Mouse (Mus musculus) forebrain, embryonic 10.5 days (tissue): ENCODE results near the gene Olfr766-ps1. TPM values are rescaled to one million over a fixed set of nuclear protein-coding genes. Genes with fewer than 3 reads are reported as not detected.
A peak's percentile ranks its signal among the peaks of the same experiment; 100 is the strongest.
"Not testable (repeated sequence)": the region's sequence is repeated elsewhere in the genome, so short reads cannot be mapped to it uniquely, and the experiment has no call there.

Experiments used
- DNase-seq: peaks from one replicate; pipeline ENCODE4 v3.0.0-alpha.2; 2017; ENCODE audit warnings: low spot score; ENCODE audit errors: extremely low spot score
- H3K27ac ChIP-seq: fragments of 300-500 bp; sonication (generic); 2 replicates; pipeline ENCODE4 v1.5.1; 2016; ENCODE audit warnings: mild to moderate bottlenecking
- H3K27me3 ChIP-seq: fragments of 300-500 bp; sonication (generic); 2 replicates; pipeline ENCODE4 v1.6.1; 2016; ENCODE audit warnings: mild to moderate bottlenecking; ENCODE audit not compliant: poor library complexity, severe bottlenecking
- H3K36me3 ChIP-seq: fragments of 300-500 bp; sonication (generic); replicated peaks from 2 replicates; pipeline ENCODE4 v1.6.1; 2016; ENCODE audit warnings: mild to moderate bottlenecking, moderate library complexity
- H3K4me1 ChIP-seq: fragments of 300-500 bp; sonication (generic); 2 replicates; pipeline ENCODE4 v1.6.1; 2016
- H3K4me3 ChIP-seq: fragments of 300-500 bp; sonication (generic); 2 replicates; pipeline ENCODE4 v1.5.1; 2016; ENCODE audit warnings: mild to moderate bottlenecking, moderate library complexity
- H3K9me3 ChIP-seq: fragments of 300-500 bp; sonication (generic); 2 replicates; pipeline ENCODE4 v1.6.1; 2016; ENCODE audit warnings: mild to moderate bottlenecking, moderate library complexity
- WGBS: fragments of 180-500 bp; shearing (Covaris S2); methylation state at CpG from one replicate; pipeline ENCODE4 v1.1.7; 2016; 5-methylcytosine and 5-hydroxymethylcytosine counted together
- polyA plus RNA-seq: library from polyadenylated mRNA; unstranded; fragments of >200 nt; fragmentation: Nextera tagmentation; extraction: Ambion mirVana; gene quantifications from 2 replicates; pipeline ENCODE4 v1.2.1, GENCODE M21; 2016

Olfr766-ps1 gene
- not detected in 2 replicates for polyA plus RNA-seq

DNA sequence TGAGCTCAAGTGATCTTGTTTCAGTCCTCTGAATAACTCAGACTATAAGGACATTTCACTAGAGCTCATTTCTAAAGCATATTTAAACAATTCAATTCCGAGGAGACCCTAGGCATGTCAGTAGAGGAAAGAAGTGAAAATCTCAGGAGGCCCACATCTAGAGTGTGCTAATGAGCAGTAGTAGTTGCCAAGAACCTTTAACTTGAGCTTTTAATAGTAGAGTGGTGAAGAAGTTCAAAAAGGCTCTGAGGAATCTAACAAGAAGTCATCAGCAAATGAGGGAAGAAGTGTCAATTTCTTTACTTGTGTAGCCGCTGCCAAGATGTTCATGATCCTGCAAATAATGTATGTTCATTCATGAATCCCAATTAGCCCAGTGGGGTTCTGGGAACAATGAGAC is at the start of gene Olfr766-ps1:
Olfr766-ps1 (minus strand) TSS at position 101 of the 400 bp plus-strand sequence.
- Histone ChIP-seq H3K36me3 (no peaks in the 10 kb centered on the region), H3K4me3 (no peak within 1 kb of the TSS), H3K4me1 (no peaks in the 10 kb centered on the region), H3K27ac (no peak within 1 kb of the TSS), H3K9me3 (no peaks in the 10 kb centered on the region), H3K27me3 (no peaks in the 10 kb centered on the region)
- DNase-seq: no peak
- 90% methylated on average over 2 of the region's 2 CpGs for WGBS

DNA sequence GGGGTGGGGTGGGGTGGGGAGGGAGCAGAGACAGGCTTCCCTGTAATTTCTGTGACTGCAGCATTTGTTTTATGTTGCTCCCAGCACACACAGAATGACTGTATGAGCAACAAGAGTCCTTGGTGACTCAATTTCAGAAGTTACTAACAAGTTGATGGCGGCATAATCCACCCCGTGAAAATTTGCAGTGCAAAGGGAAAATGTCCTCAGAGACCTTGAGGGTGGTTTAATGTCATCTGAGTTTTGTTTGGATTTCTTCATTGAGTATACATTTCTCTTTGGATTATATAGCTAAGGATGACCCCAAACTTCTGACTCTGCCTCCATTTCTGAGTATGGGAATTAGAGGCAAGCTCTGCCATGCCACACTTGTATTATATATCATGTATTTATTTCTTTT is 49.0 kb upstream of the Olfr766-ps1 start, which contains the start of gene Olfr769:
Olfr769 (minus strand) TSS at position 101 of the 400 bp plus-strand sequence.
- no peak within 1 kb of the TSS for H3K4me3 ChIP-seq
- no peaks in the 10 kb centered on the region for H3K4me1 ChIP-seq
- H3K36me3 ChIP-seq: no peaks in the 10 kb centered on the region
- 91% methylated on average over 2 of the region's 2 CpGs for WGBS
- DNase-seq: no peak
- H3K27me3 ChIP-seq: no peaks in the 10 kb centered on the region
- H3K27ac ChIP-seq: no peak within 1 kb of the TSS
- no peaks in the 10 kb centered on the region for H3K9me3 ChIP-seq

- WGBS: 93% methylated on average over 3 of the region's 3 CpGs
Measured at GRCm38 (mm10) chr10:129115146-129115545, 46.4 kb upstream of the Olfr766-ps1 start.

GRCm38 (mm10) chr10:129101231-129101630 is 32.5 kb upstream of the Olfr766-ps1 start:
- H3K27me3 ChIP-seq: no peaks in the 10 kb centered on the region
- no peak for DNase-seq
- H3K27ac ChIP-seq: no peak overlapping the region
- WGBS: 30% methylated on average over 3 of the region's 3 CpGs
- no peaks in the 10 kb centered on the region for H3K36me3 ChIP-seq
- no peaks in the 10 kb centered on the region for H3K9me3 ChIP-seq
- H3K4me1 ChIP-seq: no peaks in the 10 kb centered on the region
- H3K4me3 ChIP-seq: no peak overlapping the region

More at GRCm38 (mm10) chr10:129115146-129115545, 46.4 kb upstream of the Olfr766-ps1 start:
- Histone ChIP-seq H3K4me3 (no peak overlapping the region), H3K36me3 (no peaks in the 10 kb centered on the region), H3K9me3 (no peaks in the 10 kb centered on the region), H3K27me3 (no peaks in the 10 kb centered on the region), H3K4me1 (no peaks in the 10 kb centered on the region), H3K27ac (no peak overlapping the region)
- DNase-seq: no peak

DNA sequence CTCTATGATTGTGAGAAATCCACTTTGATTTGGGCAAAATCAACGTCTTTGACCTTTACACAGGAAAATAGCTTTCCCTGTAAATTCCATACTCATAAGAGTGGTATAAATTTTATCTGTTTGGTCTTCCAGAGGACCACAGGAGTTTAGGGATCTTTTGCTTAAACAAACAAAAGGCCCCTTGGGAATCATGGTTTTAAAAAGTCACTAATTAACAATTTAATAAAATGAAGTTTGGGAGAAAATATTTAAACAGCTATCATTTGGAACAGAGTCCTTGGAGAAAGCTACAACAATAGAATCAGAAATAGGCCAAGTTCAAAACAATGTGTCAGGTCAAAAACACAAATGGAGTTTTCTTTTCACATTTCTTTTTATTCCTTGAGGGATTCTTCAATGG is 30.5 kb upstream of the Olfr766-ps1 start, which contains the start of gene Olfr768:
Olfr768 (minus strand) TSS at position 101 of the 400 bp plus-strand sequence.
- Histone ChIP-seq H3K4me1 (no peaks in the 10 kb centered on the region), H3K36me3 (no peaks in the 10 kb centered on the region), H3K27ac (no peak within 1 kb of the TSS), H3K4me3 (no peak within 1 kb of the TSS), H3K9me3 (no peaks in the 10 kb centered on the region), H3K27me3 (no peaks in the 10 kb centered on the region)
- 81% methylated on average over 1 of the region's 1 CpGs for WGBS
- DNase-seq: no peak

- not testable (repeated sequence) for H3K36me3 ChIP-seq, H3K27ac ChIP-seq, H3K4me3 ChIP-seq, H3K27me3 ChIP-seq, DNase-seq, H3K9me3 ChIP-seq, H3K4me1 ChIP-seq
Measured at GRCm38 (mm10) chr10:129082810-129083209, 14.0 kb upstream of the Olfr766-ps1 start, which contains the start of gene Olfr767. TSS of gene Olfr767 (minus strand) at chr10:129082910.

GRCm38 (mm10) chr10:129049898-129050297 is 18.9 kb downstream of the Olfr766-ps1 start, which contains the start of gene Olfr765:
TSS of gene Olfr765 (minus strand) at chr10:129049998.
- not testable (repeated sequence) for H3K4me3 ChIP-seq, H3K36me3 ChIP-seq, H3K27me3 ChIP-seq, DNase-seq, H3K27ac ChIP-seq, H3K4me1 ChIP-seq, H3K9me3 ChIP-seq

DNA sequence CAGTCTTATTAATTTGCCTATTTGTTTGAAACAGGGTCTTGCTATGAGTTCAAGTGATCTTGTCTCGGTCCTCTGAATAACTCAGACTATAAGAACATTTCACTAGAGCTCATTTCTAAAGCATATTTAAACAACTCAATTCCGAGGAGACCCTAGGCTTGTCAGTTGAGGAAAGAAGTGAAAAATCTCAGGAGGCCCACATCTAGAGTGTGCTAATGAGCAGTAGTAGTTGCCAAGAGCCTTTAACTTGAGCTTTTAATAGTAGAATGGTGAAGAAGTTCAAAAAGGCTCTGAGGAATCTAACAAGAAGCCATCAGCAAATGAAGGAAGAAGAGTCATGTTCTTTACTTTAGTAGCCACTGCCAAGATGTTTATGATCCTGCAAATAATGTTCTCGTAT is 29.0 kb downstream of the Olfr766-ps1 start, which contains the start of gene Olfr764-ps1:
Olfr764-ps1 (minus strand) TSS at position 101 of the 400 bp plus-strand sequence.
- Histone ChIP-seq H3K27me3 (no peaks in the 10 kb centered on the region), H3K9me3 (no peaks in the 10 kb centered on the region; the same call in 1 of the 2 replicates), H3K4me1 (no peaks in the 10 kb centered on the region), H3K27ac (no peak within 1 kb of the TSS), H3K4me3 (no peak within 1 kb of the TSS), H3K36me3 (no peaks in the 10 kb centered on the region)
- 83% methylated on average over 3 of the region's 3 CpGs for WGBS
- no peak for DNase-seq

GRCm38 (mm10) chr10:129028343-129028742 is 40.4 kb downstream of the Olfr766-ps1 start:
- H3K4me3 ChIP-seq: no peak overlapping the region
- H3K27ac ChIP-seq: no peak overlapping the region
- no peaks in the 10 kb centered on the region for H3K4me1 ChIP-seq
- no peaks in the 10 kb centered on the region for H3K27me3 ChIP-seq
- 87% methylated on average over 2 of the region's 2 CpGs for WGBS
- DNase-seq: no peak
- H3K36me3 ChIP-seq: no peaks in the 10 kb centered on the region
- H3K9me3 ChIP-seq: no peaks in the 10 kb centered on the region

DNA sequence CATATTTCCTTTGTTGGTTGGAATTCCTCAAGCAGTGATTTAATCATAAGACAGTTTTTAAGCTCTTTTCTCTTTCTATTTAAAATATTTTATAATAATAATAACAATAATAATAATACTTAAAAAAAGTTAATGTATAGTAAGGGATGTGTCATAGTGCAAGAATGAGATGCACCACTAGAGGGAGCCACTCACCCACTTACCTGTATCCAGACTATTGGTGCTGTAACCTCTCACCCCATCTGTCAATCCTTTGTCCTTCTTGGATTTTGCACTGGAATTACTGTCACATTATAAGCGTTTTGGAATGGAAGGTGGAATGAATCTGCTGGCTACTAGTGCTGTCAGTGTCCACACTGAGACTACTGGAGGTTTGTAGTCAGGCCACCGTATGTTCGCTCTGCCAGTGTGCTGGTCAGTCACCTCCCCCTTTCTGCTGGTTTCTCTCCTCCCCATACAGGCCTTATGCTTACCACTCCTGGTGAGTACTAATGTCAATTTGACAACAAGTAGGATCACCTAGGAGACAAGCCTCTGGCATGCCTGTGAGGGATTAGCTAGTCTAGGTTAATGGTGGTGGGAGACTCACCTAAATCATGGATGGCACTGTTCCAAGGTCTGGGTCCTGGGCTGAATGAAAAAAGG is 42.6 kb downstream of the Olfr766-ps1 start:
- DNase-seq: peak; percentile 56
- H3K27me3 ChIP-seq: no peaks in the 10 kb centered on the region
- H3K4me1 ChIP-seq: no peaks in the 10 kb centered on the region
- H3K36me3 ChIP-seq: no peaks in the 10 kb centered on the region
- no peaks in the 10 kb centered on the region for H3K9me3 ChIP-seq
- no peak overlapping the region for H3K4me3 ChIP-seq
- H3K27ac ChIP-seq: no peak overlapping the region
- whole genome bisulfite sequencing: 62% methylated on average over 3 of the region's 3 CpGs

DNA sequence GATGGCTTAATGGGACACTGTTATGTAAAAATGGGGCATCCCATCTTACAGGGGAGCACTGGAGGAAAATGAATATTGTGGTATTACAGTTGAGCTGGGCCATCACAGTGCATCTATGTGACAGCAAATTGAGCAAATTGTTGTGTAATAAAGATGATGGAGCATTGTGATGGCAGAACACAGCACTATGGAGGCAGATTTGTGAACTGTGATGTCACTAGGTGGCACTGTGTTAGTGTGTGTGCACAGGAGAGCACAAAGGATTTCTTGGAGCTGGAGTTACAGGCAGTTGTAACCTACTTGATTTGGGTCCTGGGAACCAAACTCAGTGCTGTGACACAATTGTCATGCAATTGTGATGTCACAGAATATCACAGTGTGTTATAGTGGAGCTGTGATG is 45.5 kb downstream of the Olfr766-ps1 start:
- H3K4me1 ChIP-seq: no peaks in the 10 kb centered on the region
- H3K4me3 ChIP-seq: no peak overlapping the region
- H3K27ac ChIP-seq: no peak overlapping the region
- H3K27me3 ChIP-seq: no peaks in the 10 kb centered on the region
- no peaks in the 10 kb centered on the region for H3K9me3 ChIP-seq
- H3K36me3 ChIP-seq: no peaks in the 10 kb centered on the region
- no peak for DNase-seq

DNA sequence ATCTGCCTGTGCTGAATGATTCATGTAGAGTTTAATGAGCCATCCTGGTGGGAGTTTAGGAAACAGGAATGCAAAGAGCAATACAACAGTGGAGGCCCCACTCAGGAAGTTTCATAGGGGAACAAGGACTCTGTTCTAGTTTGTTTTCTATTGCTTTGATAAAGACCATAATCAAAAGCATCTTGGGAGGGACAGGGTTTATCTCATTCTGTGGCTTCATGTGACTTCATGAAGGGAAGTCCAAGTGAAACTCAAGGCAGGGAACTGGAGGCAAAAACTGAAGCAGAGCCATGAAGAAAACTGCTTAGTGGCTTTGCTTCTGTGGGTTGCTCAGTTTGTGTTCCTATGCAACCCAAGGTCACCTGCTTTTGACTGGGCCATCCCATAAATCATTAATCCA is 54.3 kb downstream of the Olfr766-ps1 start:
- Histone ChIP-seq H3K4me3 (no peak overlapping the region), H3K36me3 (no peaks in the 10 kb centered on the region), H3K27me3 (no peaks in the 10 kb centered on the region), H3K4me1 (no peaks in the 10 kb centered on the region), H3K27ac (no peak overlapping the region), H3K9me3 (no peaks in the 10 kb centered on the region)
- no peak for DNase-seq
